Mouse (Mus musculus): ENCODE results near the gene Diexf. TPM values are rescaled to one million over a fixed set of nuclear protein-coding genes. Genes with fewer than 3 reads are reported as not detected.

Diexf gene
- polyA plus RNA-seq (2017; shearing (Covaris generic)) = 10 to 100 TPM in 1 of 2 experiments, 1 to 10 TPM in 1; 5.0 to 11.5 TPM

DNA sequence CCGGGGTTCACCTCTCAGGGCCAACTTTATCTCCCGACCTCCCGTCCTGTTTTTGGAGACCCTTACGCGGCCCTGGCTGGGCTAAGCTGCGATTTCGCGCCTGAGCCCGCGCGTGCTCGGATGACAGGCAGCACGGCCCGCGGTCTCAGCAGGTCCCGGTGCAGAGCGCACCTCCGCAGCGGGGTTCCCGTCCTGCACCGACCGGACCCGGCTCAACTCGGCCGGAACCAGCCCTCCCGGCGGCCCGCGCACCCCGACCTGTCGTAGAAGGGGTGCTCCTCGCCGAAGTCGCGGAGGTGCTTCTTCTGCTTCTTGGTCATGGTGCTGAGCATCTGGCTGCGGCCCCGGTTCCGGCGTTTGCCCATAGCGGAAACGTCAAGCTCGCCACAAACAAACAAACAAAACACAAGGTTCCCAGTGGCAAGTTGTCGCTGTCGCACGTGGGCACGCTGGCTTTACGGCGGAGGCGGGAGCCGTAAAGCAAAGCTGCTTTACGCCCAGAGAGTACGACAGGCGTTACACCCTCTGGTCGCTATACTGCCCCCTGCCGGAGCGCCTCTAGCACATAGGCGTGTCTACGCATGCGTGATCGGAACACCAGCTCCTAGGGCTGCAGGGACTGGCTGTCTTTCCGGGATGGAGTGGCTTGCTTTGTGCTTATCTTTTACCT, at the start of gene Diexf:
Gene Diexf, minus strand, starts transcription at position 487 of the 670 bp plus-strand sequence.

DNA sequence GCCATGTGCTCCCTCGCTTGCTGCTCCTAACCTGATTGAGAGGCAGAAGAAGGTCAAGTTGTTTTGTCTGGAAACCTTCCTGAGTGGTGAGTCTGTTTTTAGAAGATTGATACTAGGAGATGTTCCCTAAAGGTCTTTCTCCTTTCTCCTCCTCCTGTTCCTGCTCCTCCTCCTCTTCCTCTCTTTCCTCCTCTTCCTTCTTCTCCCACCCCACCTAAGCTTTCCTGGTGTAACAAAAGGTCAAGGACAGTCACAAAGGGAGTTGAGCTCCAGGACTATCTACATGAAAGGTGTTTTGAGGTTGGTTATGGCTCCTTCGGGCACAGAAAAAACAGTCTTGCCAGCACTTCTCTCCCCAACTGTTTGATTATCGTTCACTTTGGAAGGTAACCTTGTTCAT, 37.7 kb upstream of the Diexf start, which contains the start of gene A130010J15Rik:
Gene A130010J15Rik, plus strand, starts transcription at position 301 of the 400 bp plus-strand sequence.

DNA sequence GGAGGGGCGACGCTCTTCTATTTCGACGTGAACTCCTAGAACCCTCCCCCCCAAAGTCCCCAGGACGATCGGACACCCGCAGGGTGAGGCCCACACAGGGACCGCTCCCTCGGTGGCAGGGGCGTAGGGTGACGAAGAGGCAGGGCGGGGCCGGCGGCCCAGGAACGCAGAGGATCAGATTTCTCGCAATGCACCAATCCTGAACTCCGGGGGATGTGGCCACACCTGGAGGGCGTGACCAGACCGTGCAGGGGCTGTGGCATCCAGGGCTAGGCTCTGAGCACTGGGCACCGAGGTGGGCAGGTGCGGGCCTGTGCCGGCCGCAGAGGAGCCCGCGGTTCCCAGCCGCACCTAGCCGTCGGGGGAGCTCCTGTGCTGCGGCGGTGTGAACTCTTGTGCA, 22.8 kb upstream of the Diexf start, which contains the start of gene Irf6:
Gene Irf6, plus strand, starts transcription at position 240 of the 400 bp plus-strand sequence.

Other genes with a start within 250 kb of the Diexf start
- gene Syt14, start 94.5 kb downstream of the Diexf start, polyA plus RNA-seq (2017; shearing (Covaris generic)) = under 1 TPM in 1 of 2 experiments, not detected in 1; 0.27 TPM
- gene Irf6, start 22.8 kb upstream of the Diexf start, polyA plus RNA-seq (2017; shearing (Covaris generic)) = 10 to 100 TPM in 1 of 2 experiments, 1 to 10 TPM in 1; 9.9 to 19.3 TPM
- gene A130010J15Rik, start 37.8 kb upstream of the Diexf start, polyA plus RNA-seq (2017; shearing (Covaris generic)) = 10 to 100 TPM in 1 of 2 experiments, 1 to 10 TPM in 1; 8.6 to 11.9 TPM
- gene Traf3ip3, start 71.4 kb upstream of the Diexf start, polyA plus RNA-seq (2017; shearing (Covaris generic)) = 100 to 1,000 TPM; 520 to 589 TPM
- gene Lamb3, start 77.4 kb upstream of the Diexf start, polyA plus RNA-seq (2017; shearing (Covaris generic)) = 10 to 100 TPM; 16.3 to 21.2 TPM
- 100 to 1,000 TPM; 136 to 164 TPM for gene Hsd11b1, start 133.8 kb upstream of the Diexf start, polyA plus RNA-seq (2017; shearing (Covaris generic))
- gene G0s2, start 142.9 kb upstream of the Diexf start, polyA plus RNA-seq (2017; shearing (Covaris generic)) = 1 to 10 TPM; 3.7 to 8.0 TPM
- gene Camk1g, start 240.0 kb upstream of the Diexf start, polyA plus RNA-seq (2017; shearing (Covaris generic)) = not detected

All from inflammation-experienced regulatory T-cells (primary cell).